Mouse (Mus musculus): ENCODE data around the gene 9930104L06Rik. TPM values are rescaled to one million over a fixed set of nuclear protein-coding genes. Genes with fewer than 3 reads are reported as not detected.

Gene 9930104L06Rik
- total RNA-seq, 2 experiments from 2014 or later, result 21.1 to 24.9 TPM

DNA sequence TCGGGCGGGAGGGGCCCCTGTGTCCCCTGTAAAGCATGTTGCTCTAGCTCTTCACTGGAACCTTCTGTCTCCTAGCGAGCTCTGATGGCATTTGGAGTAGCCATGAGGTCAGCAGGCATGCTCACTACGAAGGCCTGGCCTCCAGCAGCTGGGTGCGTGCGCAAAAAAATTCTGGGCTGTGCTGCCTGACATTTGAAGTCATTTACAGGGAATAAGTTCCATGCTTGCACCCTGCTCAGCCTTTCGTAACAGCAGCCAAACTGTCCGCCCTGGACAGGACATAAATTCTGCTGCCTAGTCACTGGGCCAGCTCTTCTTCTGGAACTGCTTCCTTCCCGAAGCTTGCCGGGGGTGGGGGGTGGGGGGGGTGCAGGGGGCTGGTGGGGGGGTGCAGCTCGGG lies 22.2 kb downstream of the 9930104L06Rik start:
- DNase-seq (ENCODE audit: low spot score in 2 of 2), result no peak

DNA sequence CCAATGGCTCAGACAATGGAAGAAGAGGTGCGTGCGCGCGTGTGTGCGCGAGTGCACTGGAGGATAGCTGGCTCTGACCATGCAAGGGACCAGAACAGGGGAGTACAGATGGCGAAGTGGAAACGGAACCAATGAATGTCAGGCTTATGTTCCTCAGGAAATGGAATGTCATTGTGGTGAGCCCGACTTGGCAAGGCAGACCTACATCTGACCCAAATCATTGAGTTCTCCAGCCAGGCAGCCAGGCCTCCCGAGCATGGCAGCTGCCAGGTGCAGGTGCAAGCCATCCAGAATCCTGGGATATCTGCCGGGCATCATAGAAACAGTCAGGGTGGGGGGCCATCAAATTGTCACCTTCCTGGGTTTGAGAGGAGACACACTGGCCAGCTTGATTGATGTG lies 24.1 kb downstream of the 9930104L06Rik start:
- DNase-seq (ENCODE audit: low spot score in 2 of 2), result no peak

DNA sequence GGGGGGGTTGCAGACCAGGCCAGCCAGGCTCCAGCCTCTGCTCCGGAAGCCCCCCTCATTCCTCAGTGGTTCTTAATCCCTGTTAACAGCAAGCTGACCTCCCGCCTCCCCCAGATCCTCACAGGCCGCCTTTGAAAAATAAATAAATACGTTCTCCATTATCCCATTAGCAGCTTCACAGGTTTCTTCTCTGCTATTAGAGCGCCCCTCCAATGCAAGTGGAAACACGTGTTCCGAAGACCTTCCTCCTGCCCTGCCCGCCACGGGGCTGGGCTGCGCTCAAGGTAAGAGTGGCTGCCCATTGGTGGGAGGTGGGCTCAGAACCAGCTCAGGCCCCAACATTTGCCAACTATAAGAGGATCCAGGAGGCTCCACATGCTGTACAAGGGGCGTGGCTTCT lies 25.7 kb downstream of the 9930104L06Rik start:
- no peak for DNase-seq (ENCODE audit: low spot score in 2 of 2)

DNA sequence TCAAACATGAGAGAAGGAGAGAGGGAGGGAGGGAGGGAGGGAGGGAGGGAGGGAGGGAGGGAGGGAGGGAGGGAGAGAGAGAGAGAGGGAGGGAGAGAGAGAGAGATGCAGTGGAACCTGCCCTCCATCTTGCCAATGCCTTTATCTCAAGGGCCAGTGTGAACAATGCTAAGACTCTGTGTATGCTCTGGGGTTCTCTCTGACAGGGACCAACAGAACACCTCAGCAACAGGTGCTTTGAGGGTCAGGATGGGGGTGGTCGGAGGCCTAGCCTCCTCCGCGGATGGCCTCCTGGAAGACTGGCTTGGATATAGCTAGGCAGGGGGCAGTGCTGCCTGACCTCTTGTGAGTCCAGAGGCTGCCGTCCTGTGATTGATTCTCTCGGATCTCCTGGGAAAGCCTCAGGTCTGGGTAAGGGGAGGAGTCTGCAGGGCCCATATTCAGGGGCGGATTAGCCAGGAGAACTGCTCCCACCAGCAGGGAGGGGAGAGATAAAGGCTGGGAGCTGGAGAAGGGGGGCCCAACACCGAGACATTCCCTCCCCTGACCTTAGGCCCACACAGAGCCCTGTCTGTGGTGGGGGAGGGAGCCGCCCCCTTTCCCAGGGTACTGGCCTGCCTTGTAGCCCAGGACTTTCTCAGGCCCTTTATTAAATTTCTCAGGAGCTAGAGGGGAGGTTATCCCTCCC lies 28.2 kb downstream of the 9930104L06Rik start:
- DNase-seq (ENCODE audit: low spot score in 2 of 2), result no peak

DNA sequence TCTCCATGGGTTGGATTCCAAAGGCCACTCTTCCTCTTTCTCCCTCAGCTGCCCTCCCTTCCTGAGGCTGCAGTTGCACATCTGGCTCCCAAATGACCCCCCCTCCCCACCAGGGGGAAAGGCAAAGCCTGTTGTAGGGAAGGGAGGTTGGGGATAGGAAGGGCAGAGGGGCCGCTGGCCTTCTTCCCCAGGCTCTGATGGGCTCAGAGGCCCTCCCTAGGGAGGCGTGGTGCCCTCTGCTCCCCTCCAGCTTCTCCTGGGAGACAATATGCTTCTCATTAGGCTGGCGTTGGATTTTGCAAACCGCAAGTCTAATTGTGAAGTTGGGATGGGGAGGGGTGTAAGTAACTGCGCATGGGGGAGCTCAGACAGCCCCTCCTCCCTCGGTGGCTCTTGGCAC lies 31.9 kb downstream of the 9930104L06Rik start:
- no peak for DNase-seq (ENCODE audit: low spot score in 2 of 2)

DNA sequence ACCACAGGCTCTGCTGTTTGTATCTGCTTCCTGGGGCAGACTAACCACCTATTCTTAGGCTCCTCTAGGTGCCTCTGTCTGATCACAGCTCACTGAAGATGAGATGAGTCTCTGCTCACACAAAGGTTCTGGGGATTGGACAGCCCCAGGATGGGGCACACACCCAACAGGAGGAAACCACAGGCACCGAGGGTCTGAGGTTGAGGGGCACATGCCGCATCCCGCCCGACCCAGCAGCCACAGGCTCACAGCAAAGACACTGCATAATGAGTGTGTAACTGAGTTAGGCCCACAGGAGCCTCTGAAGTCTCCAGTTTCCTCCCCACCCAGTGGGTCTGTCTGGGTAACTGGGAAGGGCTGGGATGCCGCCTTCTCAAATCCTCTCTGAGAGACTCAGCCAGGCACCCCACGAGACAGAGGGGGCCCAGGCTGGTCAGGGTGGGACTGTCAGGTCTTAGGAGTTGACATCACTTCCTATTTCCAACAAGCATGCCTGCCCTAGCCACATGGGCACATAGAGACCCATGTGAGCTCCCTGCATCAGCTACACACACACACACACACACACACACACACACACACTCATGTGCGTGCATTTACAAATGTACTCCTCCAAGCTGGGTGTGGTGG lies 32.5 kb downstream of the 9930104L06Rik start:
- DNase-seq (ENCODE audit: low spot score in 2 of 2), result no peak

DNA sequence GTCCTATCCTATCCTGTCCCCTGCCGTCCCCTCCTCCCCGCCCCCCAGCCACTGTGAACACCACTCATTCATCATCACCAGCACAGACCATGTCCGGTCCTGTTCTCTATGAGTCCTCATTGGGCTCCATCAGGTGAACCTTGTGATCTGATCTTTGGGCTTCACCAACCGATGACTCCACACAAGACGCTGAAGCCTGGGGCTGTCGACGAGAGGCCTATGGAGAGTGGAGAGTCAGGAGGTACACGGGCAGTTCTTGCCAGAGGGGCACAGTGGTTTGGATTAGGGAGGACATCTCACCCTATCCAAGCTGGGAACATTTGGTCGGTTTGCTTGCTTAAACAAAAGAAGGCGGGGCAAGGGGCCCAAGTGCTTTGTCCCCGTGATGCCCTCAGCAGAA lies 33.3 kb downstream of the 9930104L06Rik start:
- DNase-seq (ENCODE audit: low spot score in 2 of 2), result no peak

DNA sequence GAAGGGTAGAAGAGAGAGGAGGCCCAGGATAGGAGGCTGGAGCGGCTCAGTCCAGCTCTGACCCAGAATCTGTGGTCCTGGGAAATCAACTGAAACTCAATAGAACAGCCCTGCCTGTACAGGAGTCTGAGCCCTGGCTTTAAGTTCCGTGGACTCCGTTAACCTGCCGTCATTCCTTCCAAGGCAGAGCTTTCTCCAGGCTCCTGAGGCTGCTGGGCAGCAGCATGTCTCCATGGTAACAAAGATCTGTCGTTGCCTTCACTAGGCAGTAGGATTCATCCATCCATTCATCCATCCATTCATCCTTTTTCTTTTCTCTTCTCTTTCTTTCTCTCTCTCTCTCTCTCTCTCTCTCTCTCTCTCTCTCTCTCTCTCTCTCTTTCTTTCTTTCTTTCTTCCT lies 33.8 kb downstream of the 9930104L06Rik start:
- DNase-seq (ENCODE audit: low spot score in 2 of 2), result no peak

DNA sequence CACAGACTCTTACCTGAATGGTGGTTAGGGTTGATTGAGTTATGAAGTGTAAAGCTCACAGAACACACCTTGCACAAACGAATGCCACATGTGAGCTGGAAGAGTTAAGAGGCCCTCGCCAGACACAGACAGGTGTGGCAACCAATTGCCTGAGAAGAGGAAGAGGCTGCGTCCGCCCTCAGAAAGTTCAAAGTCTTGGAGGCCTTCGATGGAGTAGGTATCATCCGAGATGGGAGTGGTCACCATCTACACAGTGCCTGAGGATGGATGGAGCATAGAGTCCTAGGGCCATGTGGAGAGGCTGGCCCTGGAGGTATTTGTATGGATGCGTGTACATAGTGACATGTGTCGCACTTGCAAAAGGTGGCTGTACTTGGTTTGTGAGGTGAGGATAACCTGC lies 34.2 kb downstream of the 9930104L06Rik start:
- no peak for DNase-seq (ENCODE audit: low spot score in 2 of 2)

DNA sequence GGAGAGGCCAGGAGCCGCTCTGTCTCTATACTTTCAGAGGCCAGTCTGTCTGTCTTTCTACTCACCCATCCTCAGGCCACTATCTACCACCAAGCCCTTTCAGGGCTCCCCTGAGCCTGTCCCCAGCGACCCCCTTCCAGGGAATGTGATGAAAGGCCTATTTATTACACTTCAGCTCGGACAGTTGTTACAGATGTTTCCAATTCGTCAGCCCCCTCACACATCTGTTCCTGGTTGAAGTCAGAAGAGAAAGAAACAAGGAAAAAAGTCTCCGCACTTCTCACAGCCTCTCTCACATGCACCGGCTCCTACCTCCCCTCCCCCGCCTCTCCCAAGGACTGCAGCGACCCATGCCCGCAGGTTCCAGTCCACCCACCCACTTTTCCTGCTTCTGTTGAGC lies 35.5 kb downstream of the 9930104L06Rik start:
- DNase-seq (ENCODE audit: low spot score in 2 of 2), result no peak

DNA sequence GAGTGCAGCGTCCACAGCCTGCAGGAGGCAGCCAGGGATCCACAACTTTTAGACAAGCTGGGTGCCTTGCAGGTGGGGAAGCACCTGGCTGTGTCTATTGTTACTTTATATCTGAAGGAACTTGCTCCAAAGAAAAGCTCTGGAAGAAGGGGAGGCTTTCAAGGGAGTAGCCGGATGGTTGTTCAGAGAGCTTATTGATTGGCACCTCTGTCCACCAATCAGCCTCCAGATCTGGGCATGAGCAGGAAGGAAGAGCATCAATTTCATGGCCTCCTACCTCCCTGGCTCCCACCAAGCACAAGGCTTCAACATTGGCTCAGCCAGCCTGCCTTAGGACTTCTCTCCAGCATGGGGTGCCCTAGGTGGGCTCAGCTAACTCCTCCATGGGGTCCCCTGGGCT lies 36.4 kb downstream of the 9930104L06Rik start:
- no peak for DNase-seq (ENCODE audit: low spot score in 2 of 2)

DNA sequence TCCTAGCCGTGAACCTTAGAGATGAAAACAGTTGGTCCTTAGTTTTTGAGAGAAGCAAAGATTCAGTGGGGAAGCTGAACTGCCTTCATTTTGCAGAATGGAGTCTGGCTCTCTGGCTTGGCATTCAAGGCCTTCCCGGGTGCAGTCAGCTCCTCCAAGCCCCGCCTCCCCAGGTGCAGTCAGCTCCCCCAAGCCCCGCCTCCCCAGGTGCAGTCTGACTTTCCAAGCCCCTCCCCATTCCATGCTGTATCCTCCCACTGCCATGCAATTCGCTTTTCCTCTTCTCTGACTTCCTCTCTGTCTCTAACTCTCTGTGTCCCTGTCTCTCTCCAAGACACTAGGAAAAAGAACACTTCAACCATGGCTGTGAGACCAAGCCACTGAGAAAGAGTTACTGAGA lies 41.4 kb downstream of the 9930104L06Rik start:
- no peak for DNase-seq (ENCODE audit: low spot score in 2 of 2)

DNA sequence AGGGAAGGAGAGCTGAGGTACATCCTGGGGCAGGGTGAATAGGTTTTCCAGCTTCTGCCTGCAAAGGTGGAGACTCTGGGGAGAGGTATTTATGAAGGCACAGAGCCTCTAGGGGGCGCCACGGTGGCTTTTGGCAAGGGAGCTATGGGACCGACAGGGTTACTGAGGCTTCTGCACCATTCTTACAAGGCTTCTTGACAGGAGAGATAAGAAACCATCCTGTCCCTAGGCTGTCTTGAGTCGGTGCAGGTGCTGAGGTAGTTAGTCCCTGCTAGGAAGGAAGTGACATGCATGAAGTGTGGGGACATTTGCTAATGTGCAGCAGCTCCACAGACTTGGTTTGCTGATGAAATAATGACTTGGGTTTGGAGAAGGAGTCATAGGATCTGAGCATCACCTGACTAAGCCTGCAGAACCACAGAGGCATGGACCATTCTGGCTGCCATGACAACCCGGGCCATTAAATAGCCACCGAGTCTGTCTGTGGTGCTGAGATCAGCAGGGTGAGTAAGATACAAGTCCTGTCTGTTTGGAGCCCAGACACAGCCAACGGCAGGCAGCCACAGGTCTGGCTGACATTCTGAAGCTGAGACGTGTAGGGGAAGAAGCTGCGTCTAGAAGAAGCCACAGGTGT lies 47.2 kb downstream of the 9930104L06Rik start:
- no peak for DNase-seq (ENCODE audit: low spot score in 2 of 2)

DNA sequence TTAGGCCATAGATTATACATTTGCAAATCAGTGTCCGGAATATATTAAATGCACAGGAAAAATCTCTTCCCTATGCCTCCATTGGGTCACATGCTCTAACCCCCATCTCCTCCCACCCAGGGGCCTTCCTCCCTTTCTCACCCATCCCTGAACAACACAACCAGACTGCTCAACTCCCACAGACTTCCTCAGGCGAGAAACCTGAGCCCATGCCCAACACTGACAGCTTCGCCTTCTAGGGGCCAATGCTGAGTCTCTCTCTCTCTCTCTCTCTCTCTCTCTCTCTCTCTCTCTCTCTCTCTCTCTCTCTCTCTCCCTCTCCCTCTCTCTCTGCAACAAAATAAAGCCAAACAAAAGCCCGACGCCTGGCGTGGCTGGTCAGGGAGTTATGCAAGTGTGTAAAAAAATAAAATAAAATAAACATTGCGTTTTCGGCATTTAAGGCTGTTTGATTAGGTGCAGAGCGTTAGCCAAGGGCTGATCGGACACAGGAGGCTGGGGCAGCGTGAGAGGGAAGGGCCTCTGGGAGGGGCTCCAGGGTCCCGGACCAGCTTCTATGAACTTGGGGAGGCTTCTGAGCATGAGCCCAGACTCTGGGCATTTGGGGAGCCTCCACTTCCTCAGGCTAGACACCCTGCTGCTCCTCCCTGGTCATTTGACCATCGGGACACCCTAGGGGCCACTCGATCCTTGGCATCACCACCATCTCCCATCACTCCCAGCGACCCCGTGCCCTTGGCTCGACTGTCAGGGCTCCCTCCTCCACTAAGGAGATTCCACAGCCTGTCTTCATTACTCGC lies 48.2 kb downstream of the 9930104L06Rik start:
- peak in 1 of 2 experiments; percentile 15 for DNase-seq (ENCODE audit: low spot score in 2 of 2)

DNA sequence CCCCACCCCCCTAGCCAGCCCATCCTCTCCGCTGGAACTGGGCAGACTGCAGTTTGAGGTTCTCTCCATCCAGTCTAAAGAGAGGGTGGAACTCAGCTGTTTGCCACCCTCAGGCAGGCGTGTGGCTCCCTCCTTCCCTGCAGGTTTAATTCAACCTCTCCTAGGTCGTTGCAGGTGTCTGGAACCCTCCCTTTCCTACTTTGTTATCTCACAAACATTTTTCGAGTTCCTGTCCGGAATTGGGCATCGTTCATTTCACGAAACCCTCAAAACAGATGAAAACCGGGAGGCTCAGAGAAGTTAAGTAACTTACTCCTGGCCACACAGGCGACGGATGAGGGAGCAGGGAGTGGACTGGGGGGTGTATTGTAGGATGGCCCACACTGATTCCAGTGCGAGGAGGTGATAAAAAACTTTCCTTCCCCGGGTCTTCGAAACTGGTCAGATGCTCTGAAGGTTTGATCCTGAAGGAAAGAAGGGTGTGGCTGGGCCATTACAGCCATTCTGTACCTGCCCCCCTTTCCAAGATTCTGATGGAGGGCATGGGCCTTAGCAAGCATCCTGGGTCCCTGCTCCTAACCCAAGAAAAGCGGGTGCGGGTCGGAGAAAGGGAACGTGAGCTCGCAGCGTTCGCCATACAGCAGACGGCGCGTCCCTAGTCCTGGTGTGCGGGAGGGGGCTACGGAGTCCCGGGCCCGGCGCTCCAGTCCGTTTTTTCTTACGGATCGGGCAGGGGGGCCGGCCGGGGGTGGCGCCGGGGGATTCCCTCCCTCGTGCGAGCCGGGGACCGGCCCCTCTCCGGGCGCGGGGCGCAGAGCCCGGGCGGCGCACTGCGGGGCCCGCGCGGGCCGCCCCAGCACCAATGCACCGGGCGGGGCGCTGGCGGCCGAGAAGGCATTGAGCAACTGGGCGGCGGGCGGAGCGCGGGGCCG lies 49.1 kb downstream of the 9930104L06Rik start, which contains the start of gene Rspo1:
TSS of gene Rspo1 (plus strand) at position 760 of the 932 bp plus-strand sequence.
- DNase-seq (ENCODE audit: low spot score in 2 of 2), result no peak

DNA sequence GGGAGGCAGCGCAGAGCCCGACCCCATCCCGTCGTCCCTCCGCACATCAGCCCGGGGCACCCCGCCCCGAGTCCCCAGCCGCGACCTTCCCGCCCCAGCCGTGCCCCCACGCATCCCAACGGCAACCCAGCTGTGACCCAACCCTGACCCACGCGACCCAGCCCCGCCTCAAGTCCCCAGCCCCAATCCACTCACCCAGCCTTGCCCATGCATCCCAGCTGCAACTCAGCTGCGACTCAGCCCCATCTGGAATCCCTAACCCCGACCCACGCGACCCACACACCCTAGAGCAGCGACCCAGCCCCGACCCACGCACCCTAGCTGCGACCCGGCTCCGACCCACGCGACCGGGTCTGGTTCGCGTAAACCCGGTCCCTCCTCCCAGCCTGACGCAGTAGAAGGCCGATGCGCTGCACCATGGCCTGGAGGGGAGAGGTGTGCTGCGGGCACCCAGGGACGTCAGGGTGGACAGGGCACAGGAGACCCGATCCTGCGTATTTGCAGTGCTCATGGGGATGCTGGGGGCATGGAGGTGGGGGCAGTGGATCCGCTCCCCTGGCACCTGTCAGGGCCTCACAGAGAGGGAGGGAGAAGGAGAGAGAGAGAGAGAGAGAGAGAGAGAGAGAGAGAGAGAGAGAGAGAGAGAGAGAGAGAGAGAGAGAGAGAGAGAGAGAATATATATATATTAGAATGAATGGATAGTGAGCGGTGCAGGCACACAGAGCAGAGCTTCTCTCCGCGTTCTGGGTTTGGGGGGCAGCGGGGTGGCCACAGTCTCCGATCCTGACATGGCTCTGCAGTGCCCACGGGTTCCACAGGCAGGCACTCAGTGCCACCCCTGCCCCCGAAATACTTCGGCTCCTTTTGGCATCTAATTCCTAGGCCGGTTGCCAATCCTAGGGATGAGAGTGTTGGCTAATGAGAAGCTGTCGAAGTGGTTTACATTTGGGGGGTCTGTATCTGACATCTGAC lies 50.2 kb downstream of the 9930104L06Rik start:
- no peak for DNase-seq (ENCODE audit: low spot score in 2 of 2)

DNA sequence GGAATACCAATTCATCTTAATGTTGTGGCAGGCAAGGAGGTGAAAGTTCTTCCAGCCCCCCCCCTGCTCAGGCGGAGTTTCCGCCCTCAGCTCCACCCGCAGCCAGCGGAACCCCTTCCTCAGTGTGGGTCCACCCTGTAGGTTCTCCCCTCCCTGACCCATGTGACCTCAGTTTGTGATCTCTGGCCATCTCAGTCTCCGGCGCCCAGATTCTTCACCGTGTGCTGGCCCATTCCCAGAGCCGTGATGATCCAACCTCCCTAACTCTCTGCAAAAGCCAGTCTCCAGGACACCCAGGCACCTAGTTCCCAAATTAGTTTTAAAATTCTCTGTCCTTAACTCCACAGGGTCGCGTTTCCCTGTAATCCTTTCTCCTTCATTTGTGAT lies 50.9 kb downstream of the 9930104L06Rik start:
- no peak for DNase-seq (ENCODE audit: low spot score in 2 of 2)

DNA sequence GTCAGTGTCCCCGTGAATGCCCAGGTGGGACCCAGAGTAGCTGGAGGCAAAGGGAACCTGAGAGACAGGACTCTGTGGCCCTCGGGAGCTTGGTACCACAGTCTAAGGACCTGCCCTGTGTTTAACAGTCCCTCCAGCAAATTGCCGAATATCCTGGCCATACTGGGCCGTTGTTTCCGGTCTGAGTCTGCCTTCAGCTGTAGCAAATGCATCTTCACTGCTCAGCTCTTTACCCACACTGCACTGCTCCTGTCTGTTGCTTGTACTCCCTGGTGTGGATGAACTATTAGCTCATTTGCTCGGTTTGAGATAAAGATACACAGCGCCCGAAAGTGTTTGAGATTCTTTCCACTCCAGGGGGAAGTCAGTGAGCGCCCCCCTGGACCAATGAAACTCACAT lies 51.5 kb downstream of the 9930104L06Rik start:
- no peak for DNase-seq (ENCODE audit: low spot score in 2 of 2)

DNA sequence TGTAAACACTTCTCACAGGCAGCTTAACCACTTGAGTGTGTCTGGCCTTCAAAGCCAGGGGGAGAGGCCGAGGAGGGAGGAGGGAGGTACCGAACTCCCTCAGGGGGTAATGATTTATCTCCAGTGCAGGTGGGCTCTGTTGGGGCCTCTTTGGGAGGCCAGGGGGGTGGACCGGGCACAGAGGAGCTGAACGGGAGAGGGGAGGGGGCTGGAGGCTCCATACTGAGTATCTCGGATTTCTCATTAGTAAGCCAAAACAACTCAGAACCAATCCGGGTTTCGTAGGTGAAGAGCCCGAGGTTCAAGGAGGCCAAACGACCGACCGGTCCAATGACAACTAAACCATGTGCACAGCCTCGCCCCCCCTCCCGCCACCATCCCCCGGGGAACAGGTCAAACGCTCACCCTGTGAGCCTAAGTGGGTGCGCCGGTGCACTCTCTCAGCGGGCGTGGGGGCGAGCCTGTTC lies 53.0 kb downstream of the 9930104L06Rik start:
- no peak for DNase-seq (ENCODE audit: low spot score in 2 of 2)
